Mouse (Mus musculus) cerebellum, adult 2 months (tissue): ENCODE data around the gene Agtr2. TPM values are rescaled to one million over a fixed set of nuclear protein-coding genes. Genes with fewer than 3 reads are reported as not detected.
"Not testable (repeated sequence)": the region's sequence is repeated elsewhere in the genome, so short reads cannot be mapped to it uniquely, and the experiment has no call there.

Source experiments
- DNase-seq, 2 experiments: peaks; one replicate each; pipeline ENCODE4 v3.0.0; 2021
- H3K27ac ChIP-seq: fragments of 200-500 bp; 2 replicates; pipeline ENCODE4 v1.5.1; 2012; ENCODE audit warnings: low read length, control low read depth, inconsistent platforms; ENCODE audit not compliant: insufficient read depth
- H3K27me3 ChIP-seq: fragments of 200-500 bp; 2 replicates; pipeline ENCODE4 v1.6.1; 2012; ENCODE audit warnings: inconsistent platforms, mild to moderate bottlenecking, low read length, moderate library complexity; ENCODE audit not compliant: control insufficient read depth, insufficient read depth
- H3K4me1 ChIP-seq: fragments of 200-500 bp; 2 replicates; pipeline ENCODE4 v1.6.1; 2011; ENCODE audit warnings: low read length; ENCODE audit not compliant: control insufficient read depth, insufficient read depth
- H3K4me3 ChIP-seq: fragments of 200-500 bp; replicated peaks from 2 replicates; pipeline ENCODE3; 2011; ENCODE audit warnings: mild to moderate bottlenecking, low read depth, low read length, control low read depth; ENCODE audit not compliant: insufficient read depth
- CTCF ChIP-seq: fragments of 200-500 bp; IDR thresholded peaks from 2 replicates; pipeline ENCODE4 v1.5.1; 2011; ENCODE audit warnings: low read depth, mild to moderate bottlenecking, control low read depth, low read length, moderate library complexity, borderline replicate concordance; ENCODE audit not compliant: insufficient read depth
- POLR2A ChIP-seq: fragments of 200-500 bp; IDR thresholded peaks from 2 replicates; pipeline ENCODE4 v1.6.1; 2011; ENCODE audit warnings: low read length, control low read depth, borderline replicate concordance; ENCODE audit not compliant: insufficient read depth
- WGBS: fragments of 180-500 bp; shearing (Covaris S2); methylation state at CpG from one replicate; pipeline ENCODE4 v1.1.7; 2018; 5-methylcytosine and 5-hydroxymethylcytosine counted together
- polyA plus RNA-seq: library from polyadenylated mRNA; depleted of rRNA; stranded (reverse); fragments of >200 nt; gene quantifications from 2 replicates; pipeline ENCODE4 v1.2.3, GENCODE M21; 2012; rRNA removed

Agtr2 gene
- 1.6 and 2.0 TPM in 2 replicates for polyA plus RNA-seq

DNA sequence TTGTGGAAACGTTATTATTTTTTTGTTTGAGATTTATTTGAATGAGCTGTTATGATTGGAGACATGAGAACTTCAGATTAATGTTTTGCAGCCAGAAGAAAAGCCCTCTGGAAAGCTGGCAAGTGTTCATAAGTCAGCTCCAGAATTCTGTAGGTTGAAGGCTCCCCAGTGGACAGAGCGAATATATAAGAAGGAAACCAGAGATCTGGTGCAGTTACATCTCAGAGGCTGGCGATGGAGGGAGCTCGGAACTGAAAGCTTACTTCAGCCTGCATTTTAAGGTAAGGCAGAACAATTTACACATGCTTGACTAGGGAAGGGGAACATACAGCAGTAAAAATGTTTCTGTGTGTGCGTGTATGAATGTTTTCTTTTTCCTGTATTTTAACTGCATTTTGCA lies at the start of gene Agtr2:
Gene Agtr2, plus strand, starts transcription at position 131 of the 400 bp plus-strand sequence.
- Histone ChIP-seq H3K4me3 (no peak within 1 kb of the TSS), H3K4me1 (no peaks in the 10 kb centered on the region), H3K27ac (no peak within 1 kb of the TSS), H3K27me3 (no peaks in the 10 kb centered on the region)
- no peak for DNase-seq
- TF ChIP-seq POLR2A (no peak), CTCF (no peak)
- 48% methylated on average over 5 of the region's 5 CpGs for WGBS

DNA sequence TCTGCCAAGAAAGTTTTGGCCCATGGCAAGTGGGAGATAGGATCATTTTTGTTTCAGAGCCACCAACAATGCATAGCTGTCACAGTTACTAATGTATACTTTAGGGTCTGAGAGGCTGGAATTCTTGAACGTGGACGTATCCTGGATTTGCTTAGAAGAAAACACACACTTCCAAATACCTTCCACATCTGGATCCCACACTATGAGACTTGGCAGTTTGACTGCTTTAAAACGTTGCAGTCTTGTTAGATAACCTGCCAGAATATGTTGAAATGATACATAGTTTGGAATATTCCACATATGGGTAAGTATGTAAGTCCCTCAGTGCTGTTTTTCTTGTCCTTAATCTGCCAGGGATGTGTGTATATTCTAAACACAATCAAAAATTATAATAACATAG lies 31.8 kb upstream of the Agtr2 start:
- Histone ChIP-seq H3K27ac (no peak overlapping the region), H3K27me3 (no peaks in the 10 kb centered on the region), H3K4me3 (no peak overlapping the region), H3K4me1 (no peaks in the 10 kb centered on the region)
- TF ChIP-seq POLR2A (no peak), CTCF (no peak)
- no peak for DNase-seq
- WGBS: 50% methylated on average over 3 of the region's 3 CpGs

DNA sequence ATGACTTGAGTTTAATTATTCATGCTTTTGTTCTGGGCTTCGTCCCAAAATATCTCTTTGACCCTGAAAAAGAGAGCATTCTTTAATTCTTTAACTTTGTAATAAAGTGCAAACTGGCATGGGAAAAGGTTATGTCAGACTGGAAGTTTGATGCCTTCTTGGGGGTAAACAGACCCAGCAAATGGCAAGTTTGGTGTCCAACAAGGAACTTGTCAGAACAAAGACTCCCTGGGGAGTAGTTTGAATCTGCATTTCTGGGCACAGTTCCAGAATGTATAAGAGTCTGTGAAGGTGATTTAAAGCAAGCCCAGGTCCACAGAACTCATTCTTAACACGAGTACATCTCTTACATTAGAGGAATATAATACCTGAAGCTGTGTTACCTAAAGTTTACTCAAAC lies 3.8 kb downstream of the Agtr2 start:
- no peaks in the 10 kb centered on the region for H3K27me3 ChIP-seq
- no peak overlapping the region for H3K4me3 ChIP-seq
- TF ChIP-seq CTCF (no peak), POLR2A (no peak)
- H3K4me1 ChIP-seq: no peaks in the 10 kb centered on the region
- H3K27ac ChIP-seq: no peak overlapping the region
- WGBS: 11% methylated on average over 2 of the region's 2 CpGs
- no peak for DNase-seq

DNA sequence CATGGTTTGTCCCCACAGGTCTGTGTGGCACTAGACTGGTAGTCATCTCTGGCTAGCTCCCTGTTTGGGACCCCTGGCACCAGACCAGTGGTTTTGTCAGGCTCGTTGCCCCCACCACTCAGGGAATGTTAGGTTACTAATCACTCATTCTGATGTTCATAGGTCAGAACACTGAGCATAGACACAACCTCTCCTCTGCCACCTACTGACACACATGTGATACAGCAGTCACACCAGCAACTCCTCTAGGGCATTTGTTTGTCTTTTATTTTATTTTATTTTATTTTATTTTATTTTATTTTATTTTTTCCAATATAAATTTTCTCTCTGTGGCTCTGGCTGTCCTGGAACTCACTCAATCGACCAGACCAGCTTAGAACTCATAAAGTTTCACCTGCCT lies 15.9 kb downstream of the Agtr2 start:
- Histone ChIP-seq H3K27ac (no peak overlapping the region), H3K4me3 (no peak overlapping the region), H3K4me1 (no peaks in the 10 kb centered on the region), H3K27me3 (no peaks in the 10 kb centered on the region)
- TF ChIP-seq CTCF: no peak
- no peak for TF ChIP-seq POLR2A
- no peak for DNase-seq
- 8% methylated on average over 2 of the region's 2 CpGs for WGBS

DNA sequence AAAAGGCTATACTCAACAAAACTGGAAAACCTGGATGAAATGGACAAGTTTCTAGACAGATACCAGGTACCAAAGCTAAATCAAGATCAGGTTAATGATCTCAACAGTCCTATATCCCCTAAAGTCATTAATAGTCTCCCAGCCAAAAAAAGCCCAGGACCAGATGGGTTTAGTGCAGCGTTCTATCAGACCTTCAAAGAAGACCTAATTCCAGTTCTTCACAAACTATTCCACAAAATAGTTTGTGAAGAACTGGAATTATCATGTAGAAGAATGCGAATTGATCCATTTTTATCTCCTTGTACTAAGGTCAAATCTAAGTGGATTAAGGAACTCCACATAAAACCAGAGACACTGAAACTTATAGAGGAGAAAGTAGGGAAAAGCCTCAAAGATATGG lies 23.0 kb downstream of the Agtr2 start:
- H3K4me3 ChIP-seq, DNase-seq: not testable (repeated sequence)
- 79% methylated on average over 2 of the region's 2 CpGs for WGBS

DNA sequence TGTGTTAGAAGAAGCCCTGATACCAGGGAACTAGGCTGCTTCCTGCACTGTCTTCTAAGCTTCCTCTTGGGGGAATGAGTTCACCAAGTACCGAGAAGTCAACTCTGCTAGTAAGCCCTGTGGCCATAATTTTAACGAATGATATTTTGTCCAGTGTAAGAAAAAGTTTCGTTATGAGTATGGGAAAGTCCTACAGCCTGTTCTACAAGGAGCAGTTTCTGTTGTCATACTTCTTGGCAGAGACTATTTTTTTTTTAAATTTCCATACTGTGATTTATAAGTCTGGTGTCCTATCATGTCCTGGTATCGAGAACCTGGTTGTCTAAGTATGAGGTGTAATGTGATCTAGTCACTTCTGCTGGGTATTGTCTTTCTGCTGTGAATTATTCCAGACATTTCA lies 38.2 kb downstream of the Agtr2 start:
- DNase-seq: no peak
- no peak overlapping the region for H3K4me3 ChIP-seq
- no peaks in the 10 kb centered on the region for H3K27me3 ChIP-seq
- 82% methylated on average over 4 of the region's 4 CpGs for WGBS
- no peak overlapping the region for H3K27ac ChIP-seq
- no peak for TF ChIP-seq CTCF
- TF ChIP-seq POLR2A: no peak
- H3K4me1 ChIP-seq: no peaks in the 10 kb centered on the region

More for the DNA sequence above, 23.0 kb downstream of the Agtr2 start:
- not testable (repeated sequence) for H3K4me1 ChIP-seq, H3K27ac ChIP-seq, H3K27me3 ChIP-seq

Other genes starting within 250 kb of the Agtr2 start
- not detected in 2 replicates for gene Slc6a14, start 230.4 kb downstream of the Agtr2 start, polyA plus RNA-seq